Mouse (Mus musculus) gastrocnemius, adult 8-10 months (tissue): ENCODE results near the gene Tmem141. TPM values are rescaled to one million over a fixed set of nuclear protein-coding genes. Genes with fewer than 3 reads are reported as not detected.

Source experiments
- DNase-seq, 2 experiments: peaks; one replicate each; pipeline ENCODE4 v3.0.0; 2022; ENCODE audit warnings: low spot score in 2 of 2
- total RNA-seq, 4 experiments: library from RNA; stranded (reverse); gene quantifications; 2 replicates each; pipeline ENCODE4 v1.2.4; 2022

The Tmem141 gene
- total RNA-seq = 10 to 100 TPM; 14.9 to 22.8 (median 17.3) TPM

- peak; percentile 85 to 86 for DNase-seq
Observed at GRCm38 (mm10) chr2:25621229-25622200, at the start of gene Tmem141. Tmem141 (minus strand) TSS chr2:25622005.

GRCm38 (mm10) chr2:25666516-25666915 lies 44.7 kb upstream of the Tmem141 start:
- no peak for DNase-seq

DNA sequence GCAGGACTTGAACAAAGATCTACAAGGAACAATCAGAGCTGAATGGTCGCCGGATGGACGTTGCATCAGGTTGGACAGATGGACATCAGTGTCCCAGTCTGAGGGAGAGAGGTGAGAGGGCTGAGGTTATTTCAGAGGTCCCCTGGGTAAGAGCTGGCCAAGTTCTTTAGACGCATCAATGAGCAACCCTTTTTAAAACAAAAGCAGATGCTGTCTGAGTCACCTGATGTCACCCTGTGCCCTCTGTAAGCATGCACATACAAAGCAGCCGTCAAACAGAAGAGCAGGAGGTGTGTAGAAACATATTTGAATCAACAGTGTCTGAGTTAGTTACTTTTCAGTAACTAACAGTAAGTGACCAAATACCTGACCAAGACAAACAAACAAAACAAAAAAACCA lies 42.3 kb upstream of the Tmem141 start:
- DNase-seq = no peak

DNA sequence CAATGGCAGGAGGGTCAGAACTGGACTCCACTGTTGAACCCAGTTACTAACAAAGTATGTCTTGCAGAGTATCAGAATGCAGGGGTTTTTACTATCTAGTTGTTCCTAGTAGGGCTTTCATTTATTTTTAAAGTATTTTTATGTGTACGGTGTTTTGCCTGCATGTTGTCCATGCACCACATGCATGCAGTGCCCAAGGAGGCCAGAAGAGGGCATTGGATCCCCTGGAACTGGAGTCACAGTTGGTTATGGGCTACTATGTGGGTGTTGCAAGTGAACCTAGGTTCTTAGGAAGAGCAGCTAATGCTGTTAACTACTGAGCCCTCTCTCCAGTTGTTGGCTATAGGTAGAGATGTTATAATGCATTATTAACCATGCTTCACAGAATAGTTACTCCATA lies 41.7 kb upstream of the Tmem141 start:
- DNase-seq = no peak

- DNase-seq = no peak
Observed at GRCm38 (mm10) chr2:25661245-25661970, 39.6 kb upstream of the Tmem141 start.

DNA sequence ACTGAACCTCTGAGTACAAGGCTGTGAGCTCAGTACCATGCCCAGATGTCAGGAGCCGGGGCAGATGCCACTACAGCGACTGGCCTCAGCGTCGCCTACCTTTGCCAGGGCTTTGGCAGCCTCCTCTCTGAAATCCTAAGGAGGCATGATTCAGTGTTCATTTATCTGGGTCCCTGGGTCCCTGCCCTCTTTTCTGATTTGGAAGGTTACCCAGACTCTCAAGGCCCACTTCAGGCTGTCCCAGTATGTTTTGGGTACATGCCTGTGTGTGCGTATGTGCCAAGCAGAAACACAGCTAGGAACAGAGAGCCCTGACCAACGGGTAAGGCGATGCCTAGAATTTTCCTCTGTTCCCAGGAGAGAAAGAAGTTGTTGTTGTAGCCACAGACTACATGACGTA lies 38.5 kb upstream of the Tmem141 start:
- DNase-seq = no peak

GRCm38 (mm10) chr2:25657652-25658051 lies 35.8 kb upstream of the Tmem141 start, which contains the start of gene Lcn5:
Lcn5 (plus strand) TSS chr2:25657952.
- DNase-seq = no peak

DNA sequence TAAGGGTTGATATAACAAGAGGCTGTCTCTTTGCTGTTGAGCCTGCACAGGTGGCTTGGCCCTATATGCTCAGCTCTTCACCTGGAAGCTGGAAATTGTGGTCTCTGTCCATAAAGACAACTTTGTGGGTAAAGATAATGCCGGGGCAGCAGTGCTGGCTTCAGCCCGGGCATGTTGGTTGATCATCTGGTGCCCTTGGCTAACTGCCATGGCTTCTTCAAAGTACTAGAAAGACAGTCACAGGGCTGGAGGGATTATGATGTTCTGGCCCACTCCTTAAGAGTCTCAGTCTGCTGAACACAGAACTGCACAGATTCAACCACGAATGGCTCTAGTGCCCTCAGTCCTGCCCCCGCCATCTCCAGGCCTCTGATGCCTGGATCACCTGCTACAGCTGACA lies 35.4 kb upstream of the Tmem141 start:
- no peak for DNase-seq

DNA sequence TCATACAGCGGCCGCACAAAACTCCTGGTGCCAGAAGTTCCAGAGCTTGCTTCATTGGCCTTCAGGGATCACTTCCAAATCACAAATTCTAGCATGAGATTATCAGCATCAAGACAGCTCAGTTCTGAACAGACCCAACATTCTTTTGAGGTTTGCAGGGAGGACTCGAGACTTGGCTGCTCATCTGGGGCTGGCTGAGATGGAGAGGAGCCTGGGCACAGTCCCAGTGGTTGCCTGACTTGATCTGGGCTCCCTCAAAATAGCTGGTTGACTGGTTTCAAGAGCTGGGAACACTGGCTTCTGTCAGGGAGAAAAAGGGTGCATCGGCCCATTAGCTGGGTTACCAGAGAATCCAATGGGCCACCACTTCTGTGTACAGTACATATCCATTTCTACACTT lies 34.9 kb upstream of the Tmem141 start:
- peak in 1 of 2 experiments; percentile 34 for DNase-seq

DNA sequence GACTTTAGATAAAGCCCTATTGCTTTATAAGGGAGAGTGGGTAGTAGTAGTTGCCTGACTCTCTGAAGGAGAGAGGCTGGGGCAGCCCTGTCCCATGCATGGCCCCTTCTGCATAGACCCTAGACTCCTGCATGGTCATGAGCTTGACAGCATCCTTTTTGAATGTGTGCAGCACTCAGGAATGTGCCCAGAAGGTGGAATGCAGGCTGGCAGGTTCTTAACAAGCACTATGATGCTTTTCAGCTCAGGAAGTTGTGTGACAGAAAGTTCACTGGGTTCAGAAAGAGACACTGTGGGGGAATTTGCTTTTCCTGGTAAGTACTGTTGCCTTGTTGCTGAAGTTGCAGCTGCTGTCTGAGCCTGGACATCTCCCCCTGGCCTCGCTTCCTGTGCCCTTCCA lies 32.7 kb upstream of the Tmem141 start:
- DNase-seq = no peak

- no peak for DNase-seq
Observed at GRCm38 (mm10) chr2:25652902-25653301, 31.1 kb upstream of the Tmem141 start, which contains the start of gene Lcn8. Lcn8 (plus strand) TSS chr2:25653120.

- DNase-seq = no peak
Observed at GRCm38 (mm10) chr2:25639890-25640289, 18.1 kb upstream of the Tmem141 start.

GRCm38 (mm10) chr2:25634046-25634445 lies 12.2 kb upstream of the Tmem141 start:
- no peak for DNase-seq

DNA sequence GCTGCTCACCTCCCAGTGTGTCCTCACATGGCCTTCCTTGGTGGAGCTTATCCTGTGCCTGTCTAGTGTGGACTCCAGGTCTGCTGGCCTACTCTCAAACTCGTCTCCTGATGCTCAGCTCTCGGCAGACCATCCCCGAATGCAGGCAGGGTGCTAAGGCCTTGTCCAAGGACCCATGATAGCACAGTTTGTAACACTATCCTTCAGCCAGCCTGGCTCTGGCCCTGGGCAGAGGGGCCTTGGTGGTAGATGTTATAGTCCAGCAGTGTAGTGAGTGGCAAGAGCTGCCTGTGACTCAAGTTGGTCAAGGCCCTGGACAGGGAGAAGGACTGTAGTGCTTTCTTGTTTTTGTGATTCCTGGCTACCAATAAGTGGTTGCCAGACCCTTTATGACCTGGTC lies 11.8 kb upstream of the Tmem141 start:
- DNase-seq = no peak

GRCm38 (mm10) chr2:25628738-25629137 lies 6.9 kb upstream of the Tmem141 start:
- DNase-seq = no peak

- DNase-seq = no peak
Observed at GRCm38 (mm10) chr2:25627811-25628210, 6.0 kb upstream of the Tmem141 start, which contains the start of gene Fcna. Fcna (minus strand) TSS chr2:25628030.

DNA sequence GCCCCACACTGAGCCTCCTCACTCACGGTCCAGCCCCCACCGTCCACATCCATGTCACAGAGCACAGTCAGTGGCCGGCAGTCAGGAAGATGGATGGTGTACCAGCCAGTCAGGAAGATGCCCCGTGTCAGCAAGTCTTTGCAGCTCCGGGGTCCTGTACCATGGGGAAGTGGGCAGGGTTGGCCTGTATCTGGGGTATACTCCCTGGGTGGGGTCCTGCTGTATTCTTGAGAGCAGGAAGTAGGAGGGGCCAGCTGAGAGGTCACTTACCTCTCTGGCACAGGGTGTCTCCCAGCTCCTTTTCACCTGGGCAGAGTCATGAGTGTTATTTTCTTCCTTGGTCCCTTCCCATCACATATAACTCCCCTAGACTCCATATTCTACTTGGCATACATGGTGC lies 4.2 kb upstream of the Tmem141 start:
- DNase-seq = no peak

DNA sequence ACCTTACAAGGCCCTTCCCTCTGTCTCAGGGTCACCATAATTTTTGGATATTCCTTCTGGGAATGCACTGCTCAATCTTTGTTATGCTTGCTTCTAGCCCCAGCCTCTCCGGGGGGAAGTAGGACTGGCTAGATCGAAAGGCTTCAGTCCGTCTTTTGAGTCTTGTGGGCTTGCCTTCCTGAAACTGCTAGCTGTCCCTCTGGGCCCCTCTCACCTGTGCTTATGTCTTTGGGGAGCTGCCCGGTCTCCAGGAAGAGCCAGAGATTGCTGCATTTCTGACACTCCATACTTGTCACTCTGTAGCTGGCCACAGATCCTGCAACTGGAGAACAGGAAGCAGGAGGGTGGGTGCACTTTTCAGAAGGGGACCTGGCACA lies 965 bp downstream of the Tmem141 start:
- DNase-seq = no peak

DNA sequence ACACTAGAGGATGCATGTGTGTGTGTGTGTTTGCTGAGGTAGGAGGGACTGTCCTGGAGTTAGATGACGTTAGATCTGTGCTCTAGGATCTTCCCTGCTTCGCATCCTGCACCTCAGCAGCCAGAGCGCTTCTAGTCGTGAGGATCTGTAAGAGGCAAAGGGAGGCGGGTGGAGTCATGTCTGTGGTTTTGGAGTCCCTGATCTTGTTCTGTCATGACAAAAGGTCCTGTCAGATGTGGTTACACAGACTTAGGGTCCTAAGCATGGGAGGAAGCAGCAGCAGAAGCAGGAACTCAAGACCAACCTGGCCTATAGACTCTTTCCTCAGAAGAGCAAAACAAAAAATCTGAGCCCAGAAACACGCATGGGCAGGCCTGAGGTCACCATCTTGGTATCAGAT lies 1.4 kb downstream of the Tmem141 start:
- no peak for DNase-seq

GRCm38 (mm10) chr2:25617578-25617977 lies 4.2 kb downstream of the Tmem141 start, which contains the start of gene Ccdc183:
Ccdc183 (minus strand) TSS chr2:25617678.
- DNase-seq = no peak

DNA sequence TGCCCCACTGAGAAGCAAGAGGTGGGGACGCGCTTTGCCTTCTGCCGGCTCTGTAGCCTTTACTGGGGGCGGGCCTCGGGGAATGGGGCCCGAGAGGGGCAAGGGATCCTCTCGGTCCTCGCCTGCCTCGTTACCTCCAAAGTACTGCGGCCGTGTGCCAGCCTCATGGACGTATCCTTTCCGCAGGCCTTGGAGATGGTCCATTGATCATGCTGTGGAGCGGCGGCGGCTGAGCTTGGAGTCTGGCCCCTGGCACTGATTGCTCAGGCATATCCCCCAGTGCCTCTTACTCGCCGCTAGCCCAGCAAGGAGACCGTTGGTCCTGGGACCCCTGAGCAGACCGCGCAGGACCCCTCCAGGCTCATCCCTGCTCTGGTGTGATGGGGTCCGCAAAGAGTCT lies 5.4 kb downstream of the Tmem141 start:
- no peak for DNase-seq

GRCm38 (mm10) chr2:25608671-25609070 lies 13.1 kb downstream of the Tmem141 start:
- no peak for DNase-seq
